Mouse (Mus musculus) thymus, adult 18-20 months (tissue): ENCODE measurements around the gene Gm5294.
A peak's percentile ranks its signal among the peaks of the same experiment; 100 is the strongest.

Experiments
- DNase-seq, 2 experiments: peaks; one replicate each; pipeline ENCODE4 v3.0.0; 2022; ENCODE audit warnings: mixed read lengths in 2 of 2

The Gm5294 gene

GRCm38 (mm10) chr5:138849682-138850461, 30.0 kb downstream of the Gm5294 start:
- DNase-seq = no peak

GRCm38 (mm10) chr5:138850462-138850844, 30.6 kb downstream of the Gm5294 start:
- no peak for DNase-seq

- no peak for DNase-seq
Measured at GRCm38 (mm10) chr5:138851296-138851780, 31.5 kb downstream of the Gm5294 start.

GRCm38 (mm10) chr5:138852151-138852550, 32.3 kb downstream of the Gm5294 start:
- no peak for DNase-seq

- no peak for DNase-seq
Measured at GRCm38 (mm10) chr5:138853349-138853748, 33.5 kb downstream of the Gm5294 start.

GRCm38 (mm10) chr5:138857010-138857617, 37.2 kb downstream of the Gm5294 start:
- peak in 1 of 2 experiments; percentile 14 for DNase-seq

- DNase-seq = no peak
Measured at GRCm38 (mm10) chr5:138857811-138858251, 38.0 kb downstream of the Gm5294 start.

GRCm38 (mm10) chr5:138863681-138864146, 43.8 kb downstream of the Gm5294 start:
- DNase-seq = no peak

- no peak for DNase-seq
Measured at GRCm38 (mm10) chr5:138864166-138864565, 44.3 kb downstream of the Gm5294 start.

- no peak for DNase-seq
Measured at GRCm38 (mm10) chr5:138864880-138865279, 45.0 kb downstream of the Gm5294 start.

- no peak for DNase-seq
Measured at GRCm38 (mm10) chr5:138865637-138866036, 45.8 kb downstream of the Gm5294 start.
